Mouse (Mus musculus) heart, adult 2 months (tissue): Measurements from ENCODE around the gene Zfp629.

Experiments
- CTCF ChIP-seq: fragments of 200-600 bp; IDR thresholded peaks from 2 replicates; pipeline ENCODE4 v1.8.1; 2022; ENCODE audit warnings: antibody characterized with exemption, mild to moderate bottlenecking, moderate library complexity
- EP300 ChIP-seq: fragments of 200-500 bp; IDR thresholded peaks from 2 replicates; pipeline ENCODE4 v1.6.1; 2011; ENCODE audit warnings: low read depth, low read length, control low read depth; ENCODE audit not compliant: insufficient read depth
- POLR2A ChIP-seq: fragments of 200-500 bp; IDR thresholded peaks from 2 replicates; pipeline ENCODE4 v1.6.1; 2011; ENCODE audit warnings: mild to moderate bottlenecking, low read depth, low read length, control low read depth; ENCODE audit not compliant: insufficient read depth

DNA sequence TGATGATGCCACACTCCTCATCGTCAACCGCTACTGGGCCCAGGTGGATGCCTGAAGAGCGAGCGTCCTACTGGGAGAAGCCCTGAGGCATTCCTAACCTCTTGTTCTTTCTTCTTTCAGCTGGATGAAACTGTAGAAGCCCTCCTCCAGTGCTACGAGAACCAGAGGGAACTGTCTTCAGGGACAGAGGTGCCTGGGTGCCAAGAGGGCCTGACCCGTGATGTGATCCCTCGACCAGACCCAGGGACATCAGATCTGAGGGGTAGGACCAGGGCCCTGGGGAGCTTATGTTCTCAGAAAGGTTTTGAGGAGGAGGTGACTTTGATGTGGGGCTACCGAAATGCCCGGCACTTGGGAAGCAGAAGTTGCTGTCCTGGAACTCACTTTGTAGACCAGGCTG lies 26.0 kb downstream of the Zfp629 start:
- no peak for TF ChIP-seq CTCF
- no peak for TF ChIP-seq POLR2A
- no peak for TF ChIP-seq EP300
